Mouse (Mus musculus) lung, postnatal 0 days (tissue): ENCODE measurements around the gene 9030025P20Rik. TPM values are rescaled to one million over a fixed set of nuclear protein-coding genes. Genes with fewer than 3 reads are reported as not detected.
"Not testable (repeated sequence)": the region's sequence is repeated elsewhere in the genome, so short reads cannot be mapped to it uniquely, and the experiment has no call there.

Experiments used
- ATAC-seq: fragments of 200-750 bp; cut with Nextera tagmentation; 2 replicates; pipeline ENCODE4 v1.8.0; 2017; ENCODE audit warnings: moderate library complexity
- DNase-seq: peaks from one replicate; pipeline ENCODE4 v3.0.0-alpha.2; 2016; ENCODE audit warnings: low spot score
- H3K27ac ChIP-seq: fragments of 300-500 bp; sonication (generic); 2 replicates; pipeline ENCODE4 v1.5.1; 2014; ENCODE audit warnings: antibody characterized with exemption, mild to moderate bottlenecking, low read length, mixed read lengths
- H3K27me3 ChIP-seq: fragments of 300-500 bp; sonication (generic); replicated peaks from 2 replicates; pipeline ENCODE4 v1.6.1; 2014; ENCODE audit warnings: low read length, mixed read lengths; ENCODE audit not compliant: insufficient read depth
- H3K36me3 ChIP-seq: fragments of 300-500 bp; sonication (generic); 2 replicates; pipeline ENCODE4 v1.6.1; 2014; ENCODE audit warnings: low read length, mixed read lengths; ENCODE audit not compliant: insufficient read depth
- H3K4me1 ChIP-seq: fragments of 300-500 bp; sonication (generic); 2 replicates; pipeline ENCODE4 v1.6.1; 2014; ENCODE audit warnings: antibody characterized with exemption, low read depth, low read length, mixed read lengths; ENCODE audit not compliant: insufficient read depth
- H3K4me2 ChIP-seq: fragments of 300-500 bp; sonication (generic); replicated peaks from 2 replicates; pipeline ENCODE4 v1.6.1; 2014; ENCODE audit warnings: low read depth, mild to moderate bottlenecking, low read length, moderate library complexity, mixed read lengths
- H3K4me3 ChIP-seq: fragments of 300-500 bp; sonication (generic); 2 replicates; pipeline ENCODE4 v1.5.1; 2014; ENCODE audit warnings: low read depth, low read length
- H3K9ac ChIP-seq: fragments of 300-500 bp; sonication (generic); replicated peaks from 2 replicates; pipeline ENCODE4 v1.6.1; 2014; ENCODE audit warnings: low read depth, mild to moderate bottlenecking
- H3K9me3 ChIP-seq: fragments of 300-500 bp; sonication (generic); 2 replicates; pipeline ENCODE4 v1.6.1; 2016; ENCODE audit warnings: low read length, mixed read lengths
- CTCF ChIP-seq: IDR thresholded peaks from 2 replicates; pipeline ENCODE4 v1.5.1; 2016; ENCODE audit warnings: antibody characterized with exemption, mild to moderate bottlenecking
- EP300 ChIP-seq: IDR thresholded peaks from 2 replicates; pipeline ENCODE4 v1.6.1; 2016; ENCODE audit warnings: antibody characterized with exemption, mild to moderate bottlenecking, control low read depth
- WGBS: fragments of 180-500 bp; shearing (Covaris S2); extraction: QIAGEN DNeasy Blood & Tissue Kit; methylation state at CpG from one replicate; pipeline ENCODE4 v1.1.7; 2014; 5-methylcytosine and 5-hydroxymethylcytosine counted together
- polyA plus RNA-seq: library from polyadenylated mRNA; unstranded; fragments of >200 nt; fragmentation: Nextera tagmentation; extraction: Ambion mirVana; gene quantifications from 2 replicates; pipeline ENCODE4 v1.2.1, GENCODE M21; 2015

Gene 9030025P20Rik
- polyA plus RNA-seq: 7.1 and 7.6 TPM in 2 replicates

- H3K9me3 ChIP-seq, H3K4me2 ChIP-seq, H3K9ac ChIP-seq, H3K27ac ChIP-seq, H3K27me3 ChIP-seq, H3K4me3 ChIP-seq, H3K36me3 ChIP-seq, H3K4me1 ChIP-seq, DNase-seq: not testable (repeated sequence)
- peak; percentile 99 for ATAC-seq
- no CpG with 5 or more reads among the region's 60 CpGs for WGBS
Observed at GRCm38 (mm10) chr17:14978362-14979038, at the start of gene 9030025P20Rik, which contains the start of gene Gm3417. Gene 9030025P20Rik, plus strand, starts transcription at chr17:14978468. Gene Gm3417, minus strand, starts transcription at chr17:14978790.

GRCm38 (mm10) chr17:14928631-14929030 lies 49.6 kb upstream of the 9030025P20Rik start:
- H3K36me3 ChIP-seq: no peaks in the 10 kb centered on the region
- no peak overlapping the region for H3K9ac ChIP-seq
- 52% methylated on average over 5 of the region's 5 CpGs for WGBS
- H3K9me3 ChIP-seq: no peaks in the 10 kb centered on the region
- no peak overlapping the region for H3K27ac ChIP-seq
- ATAC-seq: no peak
- H3K4me3 ChIP-seq: no peak overlapping the region
- no peak for DNase-seq
- H3K27me3 ChIP-seq: no peaks in the 10 kb centered on the region
- H3K4me2 ChIP-seq: no peak overlapping the region
- H3K4me1 ChIP-seq: no peaks in the 10 kb centered on the region
- TF ChIP-seq CTCF (no peak), EP300 (no peak)

- H3K4me3 ChIP-seq: no peak overlapping the region
- DNase-seq (no peak), ATAC-seq (no peak)
- TF ChIP-seq EP300 (no peak), CTCF (no peak)
- no peak overlapping the region for H3K9ac ChIP-seq
- no peaks in the 10 kb centered on the region for H3K27me3 ChIP-seq
- H3K36me3 ChIP-seq: no peaks in the 10 kb centered on the region
- WGBS: 75% methylated on average over 7 of the region's 7 CpGs
- H3K9me3 ChIP-seq: no peaks in the 10 kb centered on the region
- no peak overlapping the region for H3K4me2 ChIP-seq
- no peaks in the 10 kb centered on the region for H3K4me1 ChIP-seq
- no peak overlapping the region for H3K27ac ChIP-seq
Observed at GRCm38 (mm10) chr17:14930697-14931096, 47.6 kb upstream of the 9030025P20Rik start.

- Histone ChIP-seq H3K4me3 (no peak overlapping the region), H3K27ac (no peak overlapping the region), H3K4me2 (no peak overlapping the region), H3K9ac (no peak overlapping the region), H3K36me3 (no peaks in the 10 kb centered on the region), H3K4me1 (no peaks in the 10 kb centered on the region), H3K27me3 (no peaks in the 10 kb centered on the region), H3K9me3 (no peaks in the 10 kb centered on the region)
- TF ChIP-seq EP300: no peak
- no peak for TF ChIP-seq CTCF
- WGBS: 74% methylated on average over 5 of the region's 5 CpGs
- no peak for ATAC-seq
- no peak for DNase-seq
Observed at GRCm38 (mm10) chr17:14931469-14931868, 46.8 kb upstream of the 9030025P20Rik start.

GRCm38 (mm10) chr17:14935280-14935679 lies 43.0 kb upstream of the 9030025P20Rik start:
- not testable (repeated sequence) for H3K4me2 ChIP-seq, H3K4me3 ChIP-seq, H3K4me1 ChIP-seq, ATAC-seq, H3K9me3 ChIP-seq, H3K27ac ChIP-seq, H3K9ac ChIP-seq, H3K27me3 ChIP-seq, DNase-seq, H3K36me3 ChIP-seq
- 58% methylated on average over 10 of the region's 14 CpGs for WGBS

GRCm38 (mm10) chr17:14935841-14936605 lies 42.2 kb upstream of the 9030025P20Rik start:
- no peak overlapping the region for H3K4me3 ChIP-seq
- DNase-seq (no peak), ATAC-seq (no peak)
- no peaks in the 10 kb centered on the region for H3K36me3 ChIP-seq
- no peaks in the 10 kb centered on the region for H3K27me3 ChIP-seq
- 50% methylated on average over 5 of the region's 5 CpGs for WGBS
- no peaks in the 10 kb centered on the region for H3K4me1 ChIP-seq
- H3K9ac ChIP-seq: no peak overlapping the region
- TF ChIP-seq EP300 (no peak), CTCF (no peak)
- no peak overlapping the region for H3K4me2 ChIP-seq
- no peak overlapping the region for H3K27ac ChIP-seq
- H3K9me3 ChIP-seq: no peaks in the 10 kb centered on the region

GRCm38 (mm10) chr17:14942181-14942580 lies 36.1 kb upstream of the 9030025P20Rik start:
- Histone ChIP-seq H3K27ac (peak overlapping the region; percentile 71; the same call in 1 of the 2 replicates), H3K4me2 (peak overlapping the region; percentile 96), H3K9ac (peak overlapping the region; percentile 86)
- DNase-seq, H3K4me1 ChIP-seq, H3K9me3 ChIP-seq, H3K4me3 ChIP-seq, H3K27me3 ChIP-seq, H3K36me3 ChIP-seq, ATAC-seq: not testable (repeated sequence)
- WGBS: 65% methylated on average over 6 of the region's 6 CpGs
